Mouse (Mus musculus) MEL (cell line): ENCODE data around the gene Igsf8.

Experiments used
- BHLHE40 ChIP-seq: IDR thresholded peaks from 2 replicates; pipeline ENCODE4 v1.6.1; 2012; ENCODE audit warnings: low read depth, mild to moderate bottlenecking, inconsistent platforms, low read length, improper control_type of control experiment, borderline replicate concordance
- CTCF ChIP-seq, 3 experiments: IDR thresholded peaks in 2 of 3; conservative IDR thresholded peaks in 1 of 3; 2 replicates each; pipeline ENCODE4 v1.5.1; 2011 to 2012; ENCODE audit warnings: low read length in 3 of 3, low read depth in 2 of 3, mild to moderate bottlenecking in 2 of 3, improper control_type of control experiment in 1 of 3, inconsistent platforms in 1 of 3, mixed read lengths in 1 of 3, moderate library complexity in 1 of 3; ENCODE audit not compliant: control insufficient read depth in 1 of 3, insufficient read depth in 1 of 3, poor library complexity in 1 of 3, severe bottlenecking in 1 of 3
- EP300 ChIP-seq, 2 experiments: IDR thresholded peaks; 2 replicates each; pipeline ENCODE4 v1.6.1; 2011; ENCODE audit warnings: improper control_type of control experiment in 2 of 2, low read length in 2 of 2, low read depth in 1 of 2, mild to moderate bottlenecking in 1 of 2
- GATA1 ChIP-seq: IDR thresholded peaks from 2 replicates; pipeline ENCODE4 v1.6.1; 2011; ENCODE audit warnings: low read depth, low read length, improper control_type of control experiment
- MAX ChIP-seq: IDR thresholded peaks from 2 replicates; pipeline ENCODE4 v1.6.1; 2011; ENCODE audit warnings: low read length, improper control_type of control experiment
- POLR2A ChIP-seq, 2 experiments: IDR thresholded peaks; 2 replicates each; pipeline ENCODE4 v1.6.1; 2011 to 2012; ENCODE audit warnings: low read length in 2 of 2, mild to moderate bottlenecking in 2 of 2, control low read depth in 1 of 2, improper control_type of control experiment in 1 of 2, low read depth in 1 of 2, moderate library complexity in 1 of 2; ENCODE audit not compliant: control insufficient read depth in 1 of 2, insufficient read depth in 1 of 2, poor library complexity in 1 of 2
- RAD21 ChIP-seq: IDR thresholded peaks from 2 replicates; pipeline ENCODE4 v1.6.1; 2011; ENCODE audit warnings: mild to moderate bottlenecking, low read depth, low read length, improper control_type of control experiment
- RCOR1 ChIP-seq: IDR thresholded peaks from 2 replicates; pipeline ENCODE4 v1.6.1; 2012; ENCODE audit warnings: low read depth, mild to moderate bottlenecking, inconsistent platforms, low read length, improper control_type of control experiment
- TAL1 ChIP-seq: IDR thresholded peaks from 2 replicates; pipeline ENCODE4 v1.6.1; 2012; ENCODE audit warnings: mild to moderate bottlenecking, inconsistent platforms, low read length, moderate library complexity, mixed read lengths
- TCF12 ChIP-seq: IDR thresholded peaks from 2 replicates; pipeline ENCODE4 v1.6.1; 2014; ENCODE audit warnings: low read depth, mild to moderate bottlenecking, inconsistent platforms, low read length, improper control_type of control experiment, moderate library complexity

DNA sequence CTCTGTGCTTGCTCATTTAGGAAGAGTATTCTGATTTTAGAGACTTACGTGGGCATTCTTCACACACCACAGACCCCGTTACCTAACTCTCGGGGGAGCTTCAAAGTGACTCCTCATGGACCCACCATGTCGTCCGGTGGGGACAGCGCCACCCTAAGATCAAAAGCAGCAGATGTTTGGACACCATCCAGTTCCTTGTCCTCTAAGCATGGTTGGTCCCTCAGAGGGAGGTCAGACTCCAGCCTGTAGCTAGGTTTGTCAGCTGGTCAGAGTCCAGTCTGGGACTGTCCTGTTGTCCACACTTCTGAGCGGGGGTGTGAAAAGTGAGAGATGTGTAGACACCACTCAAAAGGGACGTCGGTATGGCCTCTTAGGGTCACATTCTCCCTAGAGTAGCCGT is 85.3 kb downstream of the Igsf8 start:
- TF ChIP-seq TCF12 (no peak), CTCF (IDR thresholded peaks at IDR 0.05 in 2 of 3, conservative IDR thresholded peaks at IDR 0.05 in 1 of 3; ENCODE audit: control insufficient read depth in 1 of 3, insufficient read depth in 1 of 3, low read depth in 2 of 3, low read length in 3 of 3, poor library complexity in 1 of 3, severe bottlenecking in 1 of 3) (0 out of 6 replicates have a peak, but pooled peaks of 1 of the 3 experiments have one; percentile 1), RCOR1 (no peak), TAL1 (no peak), POLR2A (IDR thresholded peaks at IDR 0.05; ENCODE audit: control insufficient read depth in 1 of 2, insufficient read depth in 1 of 2, low read depth in 1 of 2, low read length in 2 of 2, poor library complexity in 1 of 2) (no peak), EP300 (IDR thresholded peaks at IDR 0.05; ENCODE audit: low read depth in 1 of 2, low read length in 2 of 2) (no peak), RAD21 (no peak), GATA1 (no peak), BHLHE40 (no peak), MAX (no peak)
